Mouse (Mus musculus): ENCODE results near the gene Cenpu. TPM values are rescaled to one million over a fixed set of nuclear protein-coding genes. Genes with fewer than 3 reads are reported as not detected.

Cenpu gene
- polyA plus RNA-seq, 2 experiments: 10.1 to 11.2 TPM

DNA sequence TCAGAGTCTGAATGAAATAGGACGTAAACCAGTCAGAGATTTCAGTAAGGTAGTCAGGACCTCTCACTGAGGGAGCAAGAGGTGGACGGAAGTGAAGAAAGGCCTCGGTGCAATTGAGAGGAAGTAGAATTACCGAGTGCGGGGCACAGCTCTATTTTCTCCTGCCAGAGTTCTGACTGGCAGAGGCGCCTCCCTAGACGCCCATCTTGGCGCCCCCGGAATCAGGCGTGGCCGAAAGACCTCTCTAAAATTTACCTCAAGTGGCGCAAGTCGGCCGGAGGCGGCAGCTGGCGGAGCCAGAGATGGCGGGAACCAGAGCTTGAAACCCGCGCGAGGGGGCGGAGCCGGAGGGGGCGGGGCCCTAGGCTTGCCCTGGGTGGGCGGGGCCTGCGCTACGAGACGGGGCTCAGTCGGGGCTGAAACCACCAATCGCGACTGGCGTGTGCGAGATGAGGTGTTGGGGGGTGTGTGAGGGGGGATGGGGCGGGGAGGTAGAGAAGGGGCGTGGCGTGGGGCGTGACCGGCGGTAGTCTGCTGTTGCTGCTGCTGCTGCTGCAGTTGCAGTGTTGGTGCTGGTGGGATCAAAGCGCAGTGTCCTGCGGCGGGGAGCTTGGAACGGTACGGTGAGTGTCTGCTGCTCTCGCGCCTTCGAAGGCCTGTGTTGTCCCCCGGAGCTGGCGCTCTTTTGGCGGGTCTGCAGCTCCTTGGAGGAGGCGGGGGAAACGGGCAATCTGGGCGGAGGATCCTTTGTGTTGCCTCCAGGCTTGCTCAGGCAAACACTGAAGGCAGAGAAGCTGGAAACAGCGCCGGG lies 65.3 kb downstream of the Cenpu start, which contains the start of the genes Primpol and Casp3:
Gene Primpol, minus strand, starts transcription at position 334 of the 811 bp plus-strand sequence.
Gene Casp3, plus strand, starts transcription at position 413 of the 811 bp plus-strand sequence.
- 1% methylated on average over 50 of the region's 54 CpGs for WGBS
- peak; percentile 95 for DNase-seq (ENCODE audit: low spot score)
- Histone ChIP-seq H3K4me1 (ENCODE audit: control insufficient read depth, insufficient read depth, low read length) (peaks cover 25% of the 10 kb centered on the region), H3K9ac (ENCODE audit: low read depth, low read length, severe bottlenecking) (peak within 1 kb of the TSS; percentile 90), H3K4me2 (replicated peaks; ENCODE audit: low read depth, low read length, severe bottlenecking) (peak within 1 kb of the TSS; percentile 78), H3K27me3 (ENCODE audit: control insufficient read depth, insufficient read depth, low read length) (no peaks in the 10 kb centered on the region), H3K4me3 (replicated peaks; ENCODE audit: low read length) (peak within 1 kb of the TSS; percentile 83), H3K9me3 (ENCODE audit: control insufficient read depth, low read length) (no peaks in the 10 kb centered on the region), H3K27ac (replicated peaks; ENCODE audit: low read depth, low read length) (peak within 1 kb of the TSS; percentile 91), H3K36me3 (ENCODE audit: control insufficient read depth, insufficient read depth, low read length) (no peaks in the 10 kb centered on the region)
- TF ChIP-seq POLR2A (IDR thresholded peaks at IDR 0.05; ENCODE audit: borderline replicate concordance, extremely low read depth, insufficient read depth, insufficient read length): peak; percentile 90; the same call in 1 of the 2 replicates
- peak; percentile 95 for ATAC-seq (ENCODE audit: low FRiP score, low read depth)

DNA sequence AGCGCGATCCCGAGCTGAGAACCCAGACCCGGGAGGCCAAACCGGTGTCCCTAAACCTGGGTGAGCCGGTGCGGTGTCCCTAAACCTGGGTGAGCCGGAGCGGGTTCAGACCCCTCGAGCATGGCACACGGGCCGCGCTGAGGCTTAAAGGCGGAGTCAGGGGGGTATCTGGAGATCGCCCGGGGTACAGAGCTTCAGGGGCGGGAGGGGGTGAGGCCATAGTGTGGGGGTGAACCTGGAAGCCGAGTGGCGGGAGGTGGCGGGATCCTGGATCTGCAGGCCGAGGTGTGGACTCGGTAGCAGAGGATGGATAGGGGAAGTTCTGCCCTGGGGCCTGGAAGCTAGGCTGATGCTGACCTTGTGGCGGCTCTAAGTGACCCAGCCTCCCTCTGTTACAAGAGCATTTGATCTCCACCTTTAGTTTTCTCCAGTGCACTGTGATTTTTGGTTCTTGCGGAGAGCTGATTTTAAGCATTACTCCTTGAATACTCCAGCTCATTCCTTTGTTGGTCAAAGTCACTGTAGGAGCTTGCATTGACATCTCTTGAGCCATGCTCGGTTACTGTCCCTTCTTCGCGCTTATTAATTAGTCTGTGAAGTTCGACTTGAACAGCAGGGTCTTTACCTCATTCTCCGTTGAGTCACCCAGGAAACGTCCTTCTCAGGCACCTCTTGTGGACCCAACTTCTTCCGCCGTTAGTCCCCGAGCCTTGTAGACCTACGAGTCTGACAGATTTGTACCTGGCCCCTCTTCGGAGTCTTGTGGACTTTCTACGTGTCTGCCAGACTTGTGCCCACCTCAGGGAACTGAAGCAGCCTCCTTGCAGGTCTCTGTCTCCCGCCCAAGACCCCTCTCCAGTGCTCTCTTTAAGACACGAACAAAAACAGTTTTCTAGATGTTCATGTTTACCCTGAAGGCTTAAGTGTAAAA lies 66.1 kb downstream of the Cenpu start:
- Histone ChIP-seq H3K9me3 (ENCODE audit: control insufficient read depth, low read length) (no peaks in the 10 kb centered on the region), H3K4me1 (ENCODE audit: control insufficient read depth, insufficient read depth, low read length) (peaks cover 24% of the 10 kb centered on the region), H3K36me3 (ENCODE audit: control insufficient read depth, insufficient read depth, low read length) (no peaks in the 10 kb centered on the region), H3K4me3 (replicated peaks; ENCODE audit: low read length) (peak overlapping the region; percentile 83), H3K4me2 (replicated peaks; ENCODE audit: low read depth, low read length, severe bottlenecking) (peak overlapping the region; percentile 78), H3K27ac (replicated peaks; ENCODE audit: low read depth, low read length) (peak overlapping the region; percentile 91), H3K27me3 (ENCODE audit: control insufficient read depth, insufficient read depth, low read length) (no peaks in the 10 kb centered on the region), H3K9ac (ENCODE audit: low read depth, low read length, severe bottlenecking) (peak overlapping the region; percentile 90)
- ATAC-seq (ENCODE audit: low FRiP score, low read depth) (peak; percentile 8), DNase-seq (ENCODE audit: low spot score) (peak; percentile 17)
- no peak for TF ChIP-seq POLR2A (IDR thresholded peaks at IDR 0.05; ENCODE audit: borderline replicate concordance, extremely low read depth, insufficient read depth, insufficient read length)
- 0% methylated on average over 36 of the region's 38 CpGs for WGBS

GRCm38 (mm10) chr8:46618639-46619320 lies 67.0 kb downstream of the Cenpu start:
- Histone ChIP-seq H3K27ac (replicated peaks; ENCODE audit: low read depth, low read length) (no peak overlapping the region), H3K9me3 (ENCODE audit: control insufficient read depth, low read length) (no peaks in the 10 kb centered on the region), H3K27me3 (ENCODE audit: control insufficient read depth, insufficient read depth, low read length) (no peaks in the 10 kb centered on the region), H3K9ac (ENCODE audit: low read depth, low read length, severe bottlenecking) (peak overlapping the region; percentile 90), H3K36me3 (ENCODE audit: control insufficient read depth, insufficient read depth, low read length) (no peaks in the 10 kb centered on the region), H3K4me3 (replicated peaks; ENCODE audit: low read length) (peak overlapping the region; percentile 83), H3K4me2 (replicated peaks; ENCODE audit: low read depth, low read length, severe bottlenecking) (peak overlapping the region; percentile 78), H3K4me1 (ENCODE audit: control insufficient read depth, insufficient read depth, low read length) (peaks cover 15% of the 10 kb centered on the region)
- ATAC-seq (ENCODE audit: low FRiP score, low read depth) (no peak), DNase-seq (ENCODE audit: low spot score) (peak; percentile 8)
- 4% methylated on average over 9 of the region's 10 CpGs for WGBS
- TF ChIP-seq POLR2A (IDR thresholded peaks at IDR 0.05; ENCODE audit: borderline replicate concordance, extremely low read depth, insufficient read depth, insufficient read length): no peak

GRCm38 (mm10) chr8:46622446-46623270 lies 70.8 kb downstream of the Cenpu start:
- WGBS: 76% methylated on average over 9 of the region's 9 CpGs
- Histone ChIP-seq H3K4me2 (replicated peaks; ENCODE audit: low read depth, low read length, severe bottlenecking) (no peak overlapping the region), H3K4me1 (ENCODE audit: control insufficient read depth, insufficient read depth, low read length) (peaks cover 23% of the 10 kb centered on the region), H3K9ac (ENCODE audit: low read depth, low read length, severe bottlenecking) (no peak overlapping the region), H3K27me3 (ENCODE audit: control insufficient read depth, insufficient read depth, low read length) (no peaks in the 10 kb centered on the region), H3K27ac (replicated peaks; ENCODE audit: low read depth, low read length) (no peak overlapping the region), H3K9me3 (ENCODE audit: control insufficient read depth, low read length) (no peaks in the 10 kb centered on the region), H3K36me3 (ENCODE audit: control insufficient read depth, insufficient read depth, low read length) (no peaks in the 10 kb centered on the region), H3K4me3 (replicated peaks; ENCODE audit: low read length) (no peak overlapping the region)
- no peak for TF ChIP-seq POLR2A (IDR thresholded peaks at IDR 0.05; ENCODE audit: borderline replicate concordance, extremely low read depth, insufficient read depth, insufficient read length)
- ATAC-seq (ENCODE audit: low FRiP score, low read depth) (no peak), DNase-seq (ENCODE audit: low spot score) (peak; percentile 47)

Measured in limb, embryonic 14.5 days (tissue).